Mouse (Mus musculus): ENCODE measurements around the gene Stk4. TPM values are rescaled to one million over a fixed set of nuclear protein-coding genes. Genes with fewer than 3 reads are reported as not detected.

Stk4 gene
- polyA plus RNA-seq, 1 experiment from 2014 or later: 15.2 TPM

GRCm38 (mm10) chr2:164128576-164129411, 58.7 kb downstream of the Stk4 start:
- WGBS: 78% methylated on average over 12 of the region's 12 CpGs

GRCm38 (mm10) chr2:164131586-164131985, 61.5 kb downstream of the Stk4 start:
- Histone ChIP-seq H3K4me2 (ENCODE audit: low read length) (no peak overlapping the region), H3K9me3 (replicated peaks; ENCODE audit: low read length) (no peaks in the 10 kb centered on the region), H3K27ac (no peak overlapping the region), H3K4me3 (replicated peaks; ENCODE audit: low read depth, low read length) (no peak overlapping the region), H3K9ac (ENCODE audit: low read depth, low read length) (no peak overlapping the region), H3K27me3 (ENCODE audit: insufficient read depth, low read length) (no peaks in the 10 kb centered on the region), H3K4me1 (replicated peaks; ENCODE audit: insufficient read depth, low read length) (no peaks in the 10 kb centered on the region), H3K36me3 (ENCODE audit: insufficient read depth, low read length) (no peaks in the 10 kb centered on the region)
- no peak for TF ChIP-seq CTCF (IDR thresholded peaks at IDR 0.05; ENCODE audit: low read depth)
- DNase-seq (ENCODE audit: low spot score) (no peak), ATAC-seq (replicated peaks; ENCODE audit: low FRiP score, low read depth) (no peak)
- 85% methylated on average over 1 of the region's 1 CpGs for WGBS

More at GRCm38 (mm10) chr2:164128576-164129411, 58.7 kb downstream of the Stk4 start:
- H3K27ac ChIP-seq: no peak overlapping the region
- no peak overlapping the region for H3K4me2 ChIP-seq (ENCODE audit: low read length)
- no peak overlapping the region for H3K4me3 ChIP-seq (replicated peaks; ENCODE audit: low read depth, low read length)
- H3K9me3 ChIP-seq (replicated peaks; ENCODE audit: low read length): no peaks in the 10 kb centered on the region
- ATAC-seq (replicated peaks; ENCODE audit: low FRiP score, low read depth): no peak
- no peak overlapping the region for H3K9ac ChIP-seq (ENCODE audit: low read depth, low read length)
- no peaks in the 10 kb centered on the region for H3K36me3 ChIP-seq (ENCODE audit: insufficient read depth, low read length)
- H3K4me1 ChIP-seq (replicated peaks; ENCODE audit: insufficient read depth, low read length): no peaks in the 10 kb centered on the region
- no peaks in the 10 kb centered on the region for H3K27me3 ChIP-seq (ENCODE audit: insufficient read depth, low read length)
- no peak for DNase-seq (ENCODE audit: low spot score)
- no peak for TF ChIP-seq CTCF (IDR thresholded peaks at IDR 0.05; ENCODE audit: low read depth)

- Histone ChIP-seq H3K36me3 (ENCODE audit: insufficient read depth, low read length) (no peaks in the 10 kb centered on the region), H3K9me3 (replicated peaks; ENCODE audit: low read length) (no peaks in the 10 kb centered on the region), H3K4me2 (ENCODE audit: low read length) (no peak overlapping the region), H3K4me3 (replicated peaks; ENCODE audit: low read depth, low read length) (no peak overlapping the region), H3K27ac (no peak overlapping the region), H3K4me1 (replicated peaks; ENCODE audit: insufficient read depth, low read length) (no peaks in the 10 kb centered on the region), H3K9ac (ENCODE audit: low read depth, low read length) (no peak overlapping the region), H3K27me3 (ENCODE audit: insufficient read depth, low read length) (no peaks in the 10 kb centered on the region)
- DNase-seq (ENCODE audit: low spot score) (peak; percentile 60), ATAC-seq (replicated peaks; ENCODE audit: low FRiP score, low read depth) (no peak)
- peak; percentile 81 for TF ChIP-seq CTCF (IDR thresholded peaks at IDR 0.05; ENCODE audit: low read depth)
- WGBS: 61% methylated on average over 6 of the region's 6 CpGs
Observed at GRCm38 (mm10) chr2:164134563-164134962, 64.4 kb downstream of the Stk4 start.

GRCm38 (mm10) chr2:164135367-164135766, 65.2 kb downstream of the Stk4 start:
- no peak for TF ChIP-seq CTCF (IDR thresholded peaks at IDR 0.05; ENCODE audit: low read depth)
- Histone ChIP-seq H3K9me3 (replicated peaks; ENCODE audit: low read length) (no peaks in the 10 kb centered on the region), H3K4me3 (replicated peaks; ENCODE audit: low read depth, low read length) (no peak overlapping the region), H3K4me2 (ENCODE audit: low read length) (no peak overlapping the region), H3K4me1 (replicated peaks; ENCODE audit: insufficient read depth, low read length) (no peaks in the 10 kb centered on the region), H3K36me3 (ENCODE audit: insufficient read depth, low read length) (no peaks in the 10 kb centered on the region), H3K27me3 (ENCODE audit: insufficient read depth, low read length) (no peaks in the 10 kb centered on the region), H3K27ac (no peak overlapping the region), H3K9ac (ENCODE audit: low read depth, low read length) (no peak overlapping the region)
- DNase-seq (ENCODE audit: low spot score) (peak; percentile 66), ATAC-seq (replicated peaks; ENCODE audit: low FRiP score, low read depth) (no peak)
- WGBS: 69% methylated on average over 1 of the region's 1 CpGs

DNA sequence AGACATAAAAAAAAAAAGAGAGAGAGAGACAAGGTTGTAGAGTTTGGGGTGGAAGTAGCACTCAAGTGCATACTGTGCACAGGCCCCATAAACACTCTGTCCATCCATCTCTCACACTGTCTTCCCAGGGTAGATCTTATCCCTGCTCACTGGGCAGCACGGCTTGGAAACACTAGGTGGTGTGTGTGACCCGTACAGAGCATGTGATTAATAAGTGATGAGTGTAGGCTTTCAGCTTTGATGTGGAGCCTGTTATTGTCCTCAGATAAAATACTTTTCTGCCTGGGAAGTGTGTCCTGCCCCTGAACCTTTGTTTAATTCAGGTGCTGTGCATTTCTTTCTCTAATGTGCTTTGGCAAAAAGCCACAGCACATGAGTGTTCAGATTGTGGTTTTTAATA, 66.3 kb downstream of the Stk4 start:
- H3K4me2 ChIP-seq (ENCODE audit: low read length): no peak overlapping the region
- ATAC-seq (replicated peaks; ENCODE audit: low FRiP score, low read depth) (no peak), DNase-seq (ENCODE audit: low spot score) (peak; percentile 16)
- no peaks in the 10 kb centered on the region for H3K36me3 ChIP-seq (ENCODE audit: insufficient read depth, low read length)
- H3K27me3 ChIP-seq (ENCODE audit: insufficient read depth, low read length): no peaks in the 10 kb centered on the region
- WGBS: 24% methylated on average over 2 of the region's 2 CpGs
- no peak overlapping the region for H3K27ac ChIP-seq
- H3K9me3 ChIP-seq (replicated peaks; ENCODE audit: low read length): no peaks in the 10 kb centered on the region
- TF ChIP-seq CTCF (IDR thresholded peaks at IDR 0.05; ENCODE audit: low read depth): peak; percentile 57
- H3K4me1 ChIP-seq (replicated peaks; ENCODE audit: insufficient read depth, low read length): no peaks in the 10 kb centered on the region
- H3K4me3 ChIP-seq (replicated peaks; ENCODE audit: low read depth, low read length): no peak overlapping the region
- no peak overlapping the region for H3K9ac ChIP-seq (ENCODE audit: low read depth, low read length)

GRCm38 (mm10) chr2:164137754-164138153, 67.6 kb downstream of the Stk4 start:
- no peak for TF ChIP-seq CTCF (IDR thresholded peaks at IDR 0.05; ENCODE audit: low read depth)
- Histone ChIP-seq H3K9me3 (replicated peaks; ENCODE audit: low read length) (no peaks in the 10 kb centered on the region), H3K27me3 (ENCODE audit: insufficient read depth, low read length) (no peaks in the 10 kb centered on the region), H3K9ac (ENCODE audit: low read depth, low read length) (no peak overlapping the region), H3K4me1 (replicated peaks; ENCODE audit: insufficient read depth, low read length) (no peaks in the 10 kb centered on the region), H3K36me3 (ENCODE audit: insufficient read depth, low read length) (no peaks in the 10 kb centered on the region), H3K4me2 (ENCODE audit: low read length) (no peak overlapping the region), H3K27ac (no peak overlapping the region), H3K4me3 (replicated peaks; ENCODE audit: low read depth, low read length) (no peak overlapping the region)
- ATAC-seq (replicated peaks; ENCODE audit: low FRiP score, low read depth) (no peak), DNase-seq (ENCODE audit: low spot score) (no peak)
- WGBS: 48% methylated on average over 6 of the region's 6 CpGs

Data from kidney, postnatal 0 days (tissue).